Mouse (Mus musculus) cerebellum, adult 2 months (tissue): ENCODE results near the gene Phlpp1. TPM values are rescaled to one million over a fixed set of nuclear protein-coding genes. Genes with fewer than 3 reads are reported as not detected.
"Not testable (repeated sequence)": the region's sequence is repeated elsewhere in the genome, so short reads cannot be mapped to it uniquely, and the experiment has no call there.

Source experiments
- DNase-seq, 2 experiments: peaks; one replicate each; pipeline ENCODE4 v3.0.0; 2021
- H3K27ac ChIP-seq: fragments of 200-500 bp; 2 replicates; pipeline ENCODE4 v1.5.1; 2012; ENCODE audit warnings: low read length, control low read depth, inconsistent platforms; ENCODE audit not compliant: insufficient read depth
- H3K27me3 ChIP-seq: fragments of 200-500 bp; 2 replicates; pipeline ENCODE4 v1.6.1; 2012; ENCODE audit warnings: inconsistent platforms, mild to moderate bottlenecking, low read length, moderate library complexity; ENCODE audit not compliant: control insufficient read depth, insufficient read depth
- H3K4me1 ChIP-seq: fragments of 200-500 bp; 2 replicates; pipeline ENCODE4 v1.6.1; 2011; ENCODE audit warnings: low read length; ENCODE audit not compliant: control insufficient read depth, insufficient read depth
- H3K4me3 ChIP-seq: fragments of 200-500 bp; replicated peaks from 2 replicates; pipeline ENCODE3; 2011; ENCODE audit warnings: mild to moderate bottlenecking, low read depth, low read length, control low read depth; ENCODE audit not compliant: insufficient read depth
- CTCF ChIP-seq: fragments of 200-500 bp; IDR thresholded peaks from 2 replicates; pipeline ENCODE4 v1.5.1; 2011; ENCODE audit warnings: low read depth, mild to moderate bottlenecking, control low read depth, low read length, moderate library complexity, borderline replicate concordance; ENCODE audit not compliant: insufficient read depth
- POLR2A ChIP-seq: fragments of 200-500 bp; IDR thresholded peaks from 2 replicates; pipeline ENCODE4 v1.6.1; 2011; ENCODE audit warnings: low read length, control low read depth, borderline replicate concordance; ENCODE audit not compliant: insufficient read depth
- WGBS: fragments of 180-500 bp; shearing (Covaris S2); methylation state at CpG from one replicate; pipeline ENCODE4 v1.1.7; 2018; 5-methylcytosine and 5-hydroxymethylcytosine counted together
- polyA plus RNA-seq: library from polyadenylated mRNA; depleted of rRNA; stranded (reverse); fragments of >200 nt; gene quantifications from 2 replicates; pipeline ENCODE4 v1.2.3, GENCODE M21; 2012

Gene Phlpp1
- polyA plus RNA-seq, 1 experiment: 59.2 TPM

DNA sequence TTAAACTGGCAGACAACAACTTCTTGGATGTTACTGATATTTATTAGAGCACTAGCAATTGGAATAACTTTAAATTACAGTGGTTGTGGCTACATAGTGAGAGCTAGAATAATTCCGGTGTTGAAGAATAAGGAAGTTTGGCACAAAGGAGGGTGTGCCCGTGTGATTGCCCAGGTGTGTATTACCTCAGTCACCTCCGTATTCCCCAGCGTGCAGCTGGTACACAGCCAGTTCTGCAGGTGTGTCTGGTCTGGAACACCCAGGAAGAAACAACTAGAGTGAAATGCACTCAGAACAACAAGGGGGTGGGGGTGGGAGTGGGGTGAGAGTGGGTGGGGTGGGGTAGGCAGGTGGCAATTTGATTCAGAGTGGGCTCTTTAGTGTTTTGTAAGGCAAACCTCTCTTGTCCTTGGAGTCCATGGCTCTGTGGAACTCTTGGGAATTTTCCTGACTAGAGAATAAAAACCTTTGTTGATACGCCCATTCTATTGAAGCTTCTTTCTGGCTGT is 107.1 kb downstream of the Phlpp1 start:
- Histone ChIP-seq H3K4me3 (no peak overlapping the region), H3K4me1 (peaks cover 18% of the 10 kb centered on the region), H3K27me3 (no peaks in the 10 kb centered on the region), H3K27ac (no peak overlapping the region)
- 68% methylated on average over 5 of the region's 5 CpGs for WGBS
- no peak for DNase-seq
- TF ChIP-seq POLR2A (no peak), CTCF (no peak)

DNA sequence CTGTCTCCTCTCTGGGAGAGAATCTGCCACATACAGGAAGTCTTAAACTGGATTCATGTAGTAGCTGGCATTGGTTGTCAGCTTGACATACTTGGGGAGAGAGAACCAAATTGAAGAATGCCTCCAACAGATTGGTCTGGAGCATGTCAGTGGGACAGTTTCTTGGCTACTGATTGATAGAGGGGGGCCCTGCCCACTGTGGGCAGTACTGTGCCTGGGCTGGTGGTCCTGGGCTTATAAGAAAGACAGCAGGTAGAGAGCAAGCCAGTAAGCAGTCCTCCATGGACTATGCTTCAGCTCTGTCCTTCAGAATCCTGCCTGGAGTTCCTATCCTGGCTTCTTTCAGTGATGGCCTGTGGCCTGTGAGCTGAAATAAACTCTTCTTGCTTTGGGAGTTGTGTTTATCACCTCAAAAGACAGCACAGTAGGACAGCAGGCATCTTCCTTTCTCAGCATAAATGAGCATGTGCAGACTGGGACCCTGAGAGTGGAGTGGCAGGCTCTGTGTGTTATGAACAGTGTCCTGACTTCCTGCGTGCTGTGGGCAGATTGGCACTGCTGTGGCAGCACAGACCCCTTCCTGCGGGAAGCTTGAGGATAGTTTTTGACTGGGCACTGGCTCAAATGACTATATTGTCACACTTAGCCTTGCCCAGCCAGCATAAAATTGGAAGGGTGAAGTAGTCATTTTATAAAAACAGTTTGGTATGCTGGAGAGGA is 108.0 kb downstream of the Phlpp1 start:
- H3K4me1 ChIP-seq: peaks cover 18% of the 10 kb centered on the region
- H3K4me3 ChIP-seq: no peak overlapping the region
- peak in 1 of 2 experiments; percentile 27 for DNase-seq
- H3K27ac ChIP-seq: 0 out of 2 replicates have a peak overlapping the region, but pooled peaks have one; percentile 32
- WGBS: 14% methylated on average over 2 of the region's 2 CpGs
- H3K27me3 ChIP-seq: no peaks in the 10 kb centered on the region
- TF ChIP-seq CTCF (no peak), POLR2A (no peak)

DNA sequence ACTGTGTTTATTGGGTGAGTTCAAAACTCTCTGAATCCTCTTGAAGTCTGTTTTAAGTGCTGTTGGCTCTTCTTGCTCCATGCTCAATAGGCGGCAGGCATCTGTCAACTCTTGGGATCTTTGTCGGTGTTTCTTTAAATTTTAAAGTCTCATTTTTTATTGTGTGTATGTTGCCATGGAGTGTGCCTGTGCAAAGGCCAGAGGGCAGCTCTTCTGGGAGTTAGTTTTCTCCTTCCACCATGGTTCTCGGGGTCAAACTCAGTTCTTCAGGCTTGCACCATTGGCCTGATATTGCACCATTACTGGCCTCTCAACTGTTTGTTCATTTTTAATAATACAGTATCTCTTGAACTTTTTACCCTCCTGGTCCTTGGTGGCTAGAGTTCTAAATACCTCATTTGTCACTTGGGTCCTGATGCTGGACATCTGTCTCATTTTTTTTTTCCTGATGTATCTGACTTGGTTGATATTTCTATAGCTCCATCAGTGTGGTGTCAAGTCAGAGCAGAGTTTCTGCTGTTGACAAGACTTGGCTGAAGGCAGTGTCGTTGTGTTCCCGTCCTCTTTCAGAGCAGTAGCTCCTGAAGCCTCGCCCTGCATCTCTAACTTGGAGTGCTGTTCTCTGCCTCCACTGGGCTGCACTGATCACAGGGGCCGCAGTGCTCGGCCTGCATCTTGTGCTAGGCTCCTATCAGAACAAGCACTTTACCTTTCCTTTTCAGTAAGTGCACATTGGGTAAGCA is 108.8 kb downstream of the Phlpp1 start:
- H3K4me1 ChIP-seq: peaks cover 18% of the 10 kb centered on the region
- 59% methylated on average over 8 of the region's 8 CpGs for WGBS
- H3K4me3 ChIP-seq: no peak overlapping the region
- no peaks in the 10 kb centered on the region for H3K27me3 ChIP-seq
- no peak for DNase-seq
- no peak for TF ChIP-seq CTCF
- no peak for TF ChIP-seq POLR2A
- no peak overlapping the region for H3K27ac ChIP-seq

DNA sequence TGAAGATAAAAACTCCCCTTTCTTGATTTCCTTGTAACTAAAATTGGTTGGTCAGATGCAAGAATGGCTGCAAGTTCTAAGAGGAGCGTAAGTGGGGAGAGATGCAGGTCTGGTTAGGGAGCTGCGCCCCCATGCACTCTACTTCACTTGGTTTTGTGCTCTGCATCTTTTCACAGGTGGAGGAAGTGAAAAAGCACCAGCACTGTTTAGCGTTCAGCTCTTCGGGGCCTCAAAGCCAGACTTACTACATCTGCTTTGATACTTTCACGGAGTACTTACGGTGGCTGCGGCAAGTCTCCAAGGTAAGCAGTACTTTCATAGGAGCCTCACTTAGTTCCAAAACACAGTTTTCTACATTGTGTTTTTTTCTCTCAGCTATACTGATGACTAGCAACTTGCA is 115.3 kb downstream of the Phlpp1 start:
- 95% methylated on average over 7 of the region's 7 CpGs for WGBS
- no peak for DNase-seq
- Histone ChIP-seq H3K4me3 (no peak overlapping the region), H3K27ac (no peak overlapping the region), H3K4me1 (no peaks in the 10 kb centered on the region), H3K27me3 (no peaks in the 10 kb centered on the region)
- TF ChIP-seq POLR2A (no peak), CTCF (no peak)

DNA sequence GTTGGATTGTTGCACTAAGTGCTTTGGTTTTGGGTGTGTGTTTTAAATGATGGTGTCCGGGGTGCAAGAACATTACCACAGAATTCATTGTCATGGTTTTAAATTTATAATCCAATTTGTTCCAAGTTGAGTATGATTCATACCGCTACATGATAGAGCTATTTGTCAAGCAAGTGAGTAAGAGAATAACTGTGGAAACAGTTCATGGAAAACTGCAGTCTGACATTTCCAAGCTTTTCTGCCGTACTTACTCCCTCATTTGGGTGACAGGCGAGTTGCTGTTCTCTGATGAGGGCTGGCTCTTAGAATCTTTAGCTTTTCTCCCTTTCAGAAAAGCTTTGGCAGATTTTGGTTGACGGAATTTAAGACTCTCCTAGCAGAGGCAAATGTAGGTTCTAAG is 117.5 kb downstream of the Phlpp1 start:
- DNase-seq: no peak
- Histone ChIP-seq H3K27me3 (no peaks in the 10 kb centered on the region), H3K4me1 (no peaks in the 10 kb centered on the region), H3K27ac (no peak overlapping the region), H3K4me3 (no peak overlapping the region)
- WGBS: 87% methylated on average over 5 of the region's 5 CpGs
- TF ChIP-seq POLR2A (no peak), CTCF (no peak)

DNA sequence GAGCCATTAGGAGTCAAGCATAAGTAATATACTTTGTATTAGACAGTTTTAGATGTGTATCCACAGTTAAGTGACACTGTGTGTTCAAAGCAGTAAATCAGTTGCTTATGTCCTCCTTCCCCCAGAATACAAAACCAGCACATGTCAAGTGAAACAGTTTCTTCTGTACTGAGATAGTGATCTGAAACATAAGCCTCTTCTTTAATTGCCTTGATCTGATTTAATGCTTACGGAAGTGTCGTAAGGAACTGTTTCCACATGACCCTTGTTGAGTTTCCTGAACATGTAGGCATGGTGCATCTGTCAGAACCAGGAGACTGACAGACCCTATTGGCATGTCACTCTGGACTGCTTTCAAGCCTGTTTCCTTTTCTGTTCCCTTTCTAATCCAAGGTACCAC is 118.0 kb downstream of the Phlpp1 start:
- H3K4me1 ChIP-seq: no peaks in the 10 kb centered on the region
- no peak for DNase-seq
- no peak overlapping the region for H3K27ac ChIP-seq
- H3K27me3 ChIP-seq: no peaks in the 10 kb centered on the region
- 88% methylated on average over 2 of the region's 2 CpGs for WGBS
- no peak overlapping the region for H3K4me3 ChIP-seq
- no peak for TF ChIP-seq POLR2A
- no peak for TF ChIP-seq CTCF

DNA sequence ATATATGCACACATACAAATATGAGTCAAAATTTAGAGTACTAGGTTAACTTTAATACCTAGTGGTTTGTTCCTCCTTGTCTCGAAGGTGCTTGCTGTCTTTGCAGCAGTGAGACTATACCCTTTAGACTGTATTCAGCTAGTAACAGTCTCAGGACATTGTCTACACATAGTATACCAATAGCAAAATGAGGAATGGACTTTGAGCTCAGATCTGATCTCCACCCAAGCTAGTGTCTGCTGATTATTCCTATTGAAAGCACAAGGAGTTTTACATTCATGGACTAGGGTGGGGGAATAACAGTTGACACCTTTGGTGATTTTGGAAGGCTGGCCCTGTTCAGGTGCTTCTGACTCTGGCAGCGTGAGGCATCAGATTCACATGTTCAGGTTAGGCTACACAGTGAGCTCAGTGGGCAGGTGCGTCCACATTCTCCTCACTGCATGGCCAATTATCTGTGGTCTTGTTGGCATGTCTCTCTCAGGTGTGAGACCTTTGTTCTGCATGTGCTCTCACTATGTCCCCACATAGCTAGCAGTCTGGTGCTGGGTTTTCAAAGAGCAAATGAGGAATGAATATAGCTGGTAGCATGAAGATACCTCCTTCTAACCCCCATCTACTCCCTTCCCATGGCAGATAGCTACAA is 138.0 kb downstream of the Phlpp1 start:
- Histone ChIP-seq H3K27ac (no peak overlapping the region), H3K4me1 (no peaks in the 10 kb centered on the region), H3K27me3 (no peaks in the 10 kb centered on the region), H3K4me3 (no peak overlapping the region)
- WGBS: 86% methylated on average over 3 of the region's 3 CpGs
- TF ChIP-seq CTCF: no peak
- no peak for TF ChIP-seq POLR2A
- no peak for DNase-seq

DNA sequence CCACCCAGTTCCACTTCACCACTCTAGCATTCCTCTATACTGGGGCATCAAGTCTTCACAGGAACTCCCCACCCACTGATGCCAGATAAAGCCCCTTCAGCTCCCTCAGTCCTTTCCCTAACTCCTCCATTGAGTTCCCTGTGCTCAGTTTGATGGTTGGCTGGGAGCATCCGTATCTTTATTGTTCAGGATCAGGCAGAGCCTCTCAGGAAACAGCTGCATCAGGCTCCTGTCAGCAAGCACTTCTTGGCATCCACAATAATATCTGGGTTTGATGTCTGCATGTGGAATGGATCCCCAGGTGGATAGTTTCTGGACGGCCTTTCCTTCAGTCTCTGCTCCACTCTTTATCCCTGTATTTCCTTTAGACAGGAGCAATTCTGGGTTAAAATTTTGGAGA is 138.7 kb downstream of the Phlpp1 start:
- no peak for DNase-seq
- no peaks in the 10 kb centered on the region for H3K27me3 ChIP-seq
- WGBS: 65% methylated on average over 2 of the region's 2 CpGs
- H3K4me1 ChIP-seq: no peaks in the 10 kb centered on the region
- no peak overlapping the region for H3K27ac ChIP-seq
- H3K4me3 ChIP-seq: no peak overlapping the region
- no peak for TF ChIP-seq CTCF

DNA sequence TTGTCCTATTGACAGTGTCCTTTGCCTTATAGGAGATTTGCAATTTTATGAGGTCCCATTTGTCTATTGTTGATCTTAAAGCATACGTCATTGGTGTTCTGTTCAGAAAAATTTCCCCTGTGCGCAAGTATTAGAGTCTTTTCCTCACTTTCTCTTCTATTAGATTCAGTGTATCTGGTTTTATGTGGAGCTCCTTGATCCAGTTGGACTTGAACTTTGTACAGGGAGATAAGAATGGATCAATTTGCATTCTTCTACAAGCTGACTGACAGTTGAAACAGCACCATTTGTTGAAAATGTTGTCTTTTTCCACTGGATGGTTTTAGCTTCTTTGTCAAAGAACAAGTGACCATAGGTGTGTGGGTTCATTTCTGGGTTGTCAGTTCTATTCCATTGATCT is 140.3 kb downstream of the Phlpp1 start:
- DNase-seq, H3K4me1 ChIP-seq, H3K27me3 ChIP-seq, H3K4me3 ChIP-seq, H3K27ac ChIP-seq: not testable (repeated sequence)
- 96% methylated on average over 2 of the region's 2 CpGs for WGBS
